Mouse (Mus musculus): Measurements from ENCODE around the gene Amer3.

DNA sequence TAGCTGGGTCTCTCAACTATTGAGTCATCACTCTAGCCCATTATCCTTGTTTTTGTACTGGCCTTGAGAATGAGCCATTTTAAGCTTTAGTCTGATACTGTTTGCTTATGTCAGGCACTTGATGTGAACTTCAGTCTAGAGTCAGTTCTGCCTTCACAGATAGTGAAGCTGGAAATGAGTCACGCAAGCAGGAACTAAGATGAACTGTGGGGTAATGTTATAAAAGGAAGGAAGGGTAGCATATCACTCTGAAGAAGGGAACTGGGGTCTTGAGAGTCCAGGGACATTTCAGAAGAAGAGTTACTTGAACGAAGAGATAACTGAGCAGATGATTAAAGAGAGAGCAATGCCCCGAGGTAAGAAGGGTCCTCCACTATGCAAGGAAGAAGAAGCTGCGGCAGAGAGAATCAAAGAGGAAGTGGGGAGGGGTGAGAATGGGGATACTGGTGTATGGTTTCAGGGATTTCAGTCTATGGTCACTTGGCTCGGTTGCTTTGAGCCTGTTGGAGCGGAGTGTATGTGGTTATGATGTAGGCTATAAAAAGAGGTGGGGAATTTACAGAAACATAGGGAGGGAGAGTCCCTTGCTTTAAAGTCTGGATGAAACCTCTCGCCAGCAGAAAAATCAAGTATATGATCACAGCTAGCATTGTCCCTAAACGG, 14.9 kb upstream of the Amer3 start:
- TF ChIP-seq CTCF (IDR thresholded peaks at IDR 0.05; ENCODE audit: control insufficient read depth, insufficient read depth, insufficient replicate concordance, low read depth, low read length) (no peak), POLR2A (IDR thresholded peaks at IDR 0.05; ENCODE audit: control insufficient read depth, low read depth, low read length) (no peak)

Measured in testis, adult 2 months (tissue).